Mouse (Mus musculus) megakaryocyte, embryonic 14.5 days (primary cell): ENCODE results near the gene Unc13d. TPM values are rescaled to one million over a fixed set of nuclear protein-coding genes. Genes with fewer than 3 reads are reported as not detected.
A peak's percentile ranks its signal among the peaks of the same experiment; 100 is the strongest.

ENCODE experiments used
- H3K27me3 ChIP-seq: replicated peaks from 2 replicates; pipeline ENCODE3; 2012; ENCODE audit warnings: inconsistent platforms
- H3K36me3 ChIP-seq: replicated peaks from 2 replicates; pipeline ENCODE3; 2012; ENCODE audit warnings: low read length, inconsistent platforms, mixed read lengths
- H3K4me1 ChIP-seq: 2 replicates; pipeline ENCODE4 v1.6.1; 2012; ENCODE audit warnings: inconsistent platforms
- H3K4me3 ChIP-seq: replicated peaks from 2 replicates; pipeline ENCODE3; 2012; ENCODE audit warnings: moderate library complexity, mild to moderate bottlenecking, inconsistent platforms
- H3K9me3 ChIP-seq: 2 replicates; pipeline ENCODE4 v1.6.1; 2012; ENCODE audit warnings: inconsistent platforms
- FLI1 ChIP-seq: IDR thresholded peaks from 2 replicates; pipeline ENCODE4 v1.6.1; 2012; ENCODE audit warnings: low read length, inconsistent platforms, mixed read lengths
- GATA1 ChIP-seq: IDR thresholded peaks from 3 replicates; pipeline ENCODE4 v1.6.1; 2012; ENCODE audit warnings: mixed read lengths, low read length, inconsistent platforms, borderline replicate concordance
- polyA plus RNA-seq: library from polyadenylated mRNA; stranded (reverse); fragments of >175 nt; gene quantifications from 2 replicates; pipeline ENCODE4 v1.2.3, GENCODE M21; 2012; ENCODE audit warnings: low replicate concordance; ENCODE audit not compliant: insufficient read depth

Gene Unc13d
- polyA plus RNA-seq, 1 experiment, result 221 TPM

GRCm38 (mm10) chr11:116091591-116091990 lies 13.8 kb upstream of the Unc13d start:
- TF ChIP-seq GATA1, result no peak
- TF ChIP-seq FLI1, result no peak
- H3K4me1 ChIP-seq, result peaks cover 76% of the 10 kb centered on the region
- peaks cover 11% of the 10 kb centered on the region for H3K36me3 ChIP-seq
- H3K27me3 ChIP-seq, result no peaks in the 10 kb centered on the region
- H3K9me3 ChIP-seq, result peaks cover under 1% of the 10 kb centered on the region; the same call in 1 of the 2 replicates
- peak overlapping the region; percentile 2 for H3K4me3 ChIP-seq

- Histone ChIP-seq H3K4me1 (peaks cover 77% of the 10 kb centered on the region), H3K4me3 (no peak overlapping the region), H3K27me3 (no peaks in the 10 kb centered on the region), H3K9me3 (no peaks in the 10 kb centered on the region), H3K36me3 (peaks cover 25% of the 10 kb centered on the region)
- TF ChIP-seq GATA1 (no peak), FLI1 (no peak)
Measured at GRCm38 (mm10) chr11:116089545-116089944, 11.8 kb upstream of the Unc13d start.

GRCm38 (mm10) chr11:116088741-116089394 lies 11.1 kb upstream of the Unc13d start:
- peaks cover 32% of the 10 kb centered on the region for H3K36me3 ChIP-seq
- H3K9me3 ChIP-seq, result no peaks in the 10 kb centered on the region
- H3K27me3 ChIP-seq, result no peaks in the 10 kb centered on the region
- H3K4me1 ChIP-seq, result peaks cover 78% of the 10 kb centered on the region
- no peak for TF ChIP-seq GATA1
- TF ChIP-seq FLI1, result no peak
- peak overlapping the region; percentile 80 for H3K4me3 ChIP-seq

- Histone ChIP-seq H3K4me3 (peak overlapping the region; percentile 96), H3K9me3 (no peaks in the 10 kb centered on the region), H3K4me1 (peaks cover 78% of the 10 kb centered on the region), H3K36me3 (peaks cover 39% of the 10 kb centered on the region), H3K27me3 (no peaks in the 10 kb centered on the region)
- TF ChIP-seq FLI1 (no peak), GATA1 (no peak)
Measured at GRCm38 (mm10) chr11:116088188-116088587, 10.4 kb upstream of the Unc13d start.

GRCm38 (mm10) chr11:116087194-116088130 lies 9.7 kb upstream of the Unc13d start:
- Histone ChIP-seq H3K4me1 (peaks cover 76% of the 10 kb centered on the region), H3K9me3 (no peaks in the 10 kb centered on the region), H3K36me3 (peaks cover 45% of the 10 kb centered on the region), H3K4me3 (peak overlapping the region; percentile 96), H3K27me3 (no peaks in the 10 kb centered on the region)
- no peak for TF ChIP-seq GATA1
- TF ChIP-seq FLI1, result no peak

DNA sequence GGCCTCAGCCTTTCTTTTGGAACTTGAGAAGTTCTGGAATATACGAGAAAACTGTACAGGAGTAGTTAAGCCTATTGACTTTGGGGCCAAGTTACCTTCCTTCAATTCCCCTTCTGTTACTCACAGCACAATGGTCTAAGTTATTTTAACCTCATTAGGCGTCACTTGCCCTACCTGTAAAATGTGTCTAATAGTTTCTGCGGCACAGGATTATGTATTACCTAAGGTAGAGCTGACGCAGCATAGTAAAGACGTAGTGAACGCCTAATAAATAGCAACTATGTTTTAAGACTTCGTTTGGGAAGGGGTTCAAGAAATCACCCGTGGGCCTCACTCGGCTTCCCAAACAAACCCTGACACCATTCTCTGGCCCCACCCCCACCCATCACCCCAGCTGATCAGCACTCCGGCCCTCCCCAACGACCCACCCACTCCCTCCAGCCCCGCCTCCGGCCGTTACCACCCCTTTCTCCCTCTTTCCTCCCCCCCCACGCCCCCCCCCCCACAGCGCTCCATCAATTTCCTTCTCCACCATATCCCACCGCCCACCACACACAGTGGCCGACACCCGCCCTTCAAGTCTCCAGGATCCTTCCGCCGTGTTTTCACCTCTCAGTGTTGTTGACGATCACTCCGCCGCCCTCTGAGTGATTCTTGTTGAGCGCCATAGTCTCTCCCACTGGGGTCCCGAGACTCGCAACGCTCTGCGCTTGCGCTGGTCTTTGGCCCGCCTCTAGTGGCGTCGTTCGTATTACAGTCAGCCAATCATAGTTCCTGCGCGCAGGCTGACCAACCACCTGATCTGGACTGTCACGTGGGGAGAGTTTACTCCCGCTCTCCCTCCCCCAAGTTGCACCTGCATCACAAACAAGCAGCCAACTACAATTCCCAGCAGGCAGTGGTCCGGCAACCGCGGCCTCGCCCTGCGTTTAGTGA lies 8.8 kb upstream of the Unc13d start, which contains the start of gene Wbp2:
Wbp2 (minus strand) TSS at position 738 of the 936 bp plus-strand sequence.
- Histone ChIP-seq H3K4me3 (peak within 1 kb of the TSS; percentile 96), H3K27me3 (no peaks in the 10 kb centered on the region), H3K36me3 (peaks cover 51% of the 10 kb centered on the region), H3K4me1 (peaks cover 76% of the 10 kb centered on the region), H3K9me3 (no peaks in the 10 kb centered on the region)
- no peak for TF ChIP-seq FLI1
- no peak for TF ChIP-seq GATA1

DNA sequence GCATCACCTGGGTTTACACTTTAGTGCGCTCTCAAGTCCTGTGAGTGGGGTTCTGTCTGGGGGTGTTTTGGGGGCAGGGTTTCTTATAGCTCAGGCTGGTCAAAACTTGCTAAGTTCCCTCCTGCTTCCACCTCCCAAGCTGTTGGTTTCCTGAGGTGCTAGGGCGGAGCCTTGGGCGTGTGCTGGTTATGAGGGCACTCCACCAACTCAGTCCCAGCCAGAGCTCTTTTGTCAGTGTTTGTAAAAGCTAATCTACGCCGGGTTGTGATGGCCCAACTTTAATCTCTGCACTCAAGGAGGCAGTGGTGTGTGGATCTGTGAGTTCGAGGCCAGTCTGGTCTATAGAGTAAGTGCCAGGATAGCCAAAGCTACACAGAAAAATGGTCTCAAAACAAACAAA lies 6.4 kb upstream of the Unc13d start:
- no peaks in the 10 kb centered on the region for H3K9me3 ChIP-seq
- no peaks in the 10 kb centered on the region for H3K27me3 ChIP-seq
- H3K4me1 ChIP-seq, result peaks cover 83% of the 10 kb centered on the region
- TF ChIP-seq GATA1 (no peak), FLI1 (no peak)
- peaks cover 68% of the 10 kb centered on the region for H3K36me3 ChIP-seq
- peak overlapping the region; percentile 21 for H3K4me3 ChIP-seq

DNA sequence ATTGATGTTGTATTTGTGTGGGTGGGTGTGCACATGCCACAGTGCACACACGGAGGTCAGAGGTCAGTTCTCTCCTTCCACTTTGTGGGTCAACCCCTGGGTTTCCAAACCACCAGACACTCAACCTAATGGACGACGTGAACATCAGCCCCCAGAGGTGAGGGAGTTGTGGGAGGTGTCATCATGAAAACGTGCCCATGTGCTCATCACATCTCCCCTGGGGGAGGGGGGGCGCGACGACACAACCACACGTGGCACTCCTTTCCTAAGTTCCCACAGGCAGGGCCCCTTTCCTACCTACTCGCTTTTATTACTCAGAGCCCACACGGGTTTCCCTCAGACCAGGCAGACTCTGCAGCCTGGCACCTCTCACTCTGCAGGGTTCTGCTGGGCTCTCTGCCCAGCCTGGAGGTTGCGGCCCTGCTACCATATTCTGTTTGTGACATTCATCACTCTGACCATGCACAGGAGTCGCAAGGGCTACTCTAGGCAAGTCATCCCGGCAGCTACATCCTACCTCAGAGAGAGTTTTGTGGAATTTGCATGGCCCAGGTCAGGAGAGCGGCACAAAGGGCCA lies 5.4 kb upstream of the Unc13d start:
- H3K36me3 ChIP-seq, result peaks cover 76% of the 10 kb centered on the region
- no peak for TF ChIP-seq FLI1
- no peak for TF ChIP-seq GATA1

DNA sequence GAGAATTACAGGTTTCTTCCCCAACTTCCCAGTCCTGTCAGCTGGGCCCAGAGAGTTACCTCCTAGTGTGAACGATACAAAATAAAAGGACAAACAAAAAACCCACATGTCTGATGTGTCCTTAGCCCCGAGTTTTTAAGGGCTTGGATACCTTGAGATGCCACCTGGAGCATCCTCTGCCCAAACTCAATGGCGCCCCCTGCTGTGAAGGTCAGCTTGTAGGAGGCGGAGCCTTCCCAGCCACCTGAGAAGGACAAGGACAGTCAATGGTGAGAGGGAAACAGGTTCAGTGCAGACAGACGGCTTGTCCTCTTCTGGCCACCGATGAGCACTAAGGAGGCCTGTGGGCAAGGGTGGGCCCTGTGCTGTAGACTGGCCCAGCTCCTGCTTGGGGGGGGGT lies 3.3 kb upstream of the Unc13d start:
- no peaks in the 10 kb centered on the region for H3K27me3 ChIP-seq
- H3K4me1 ChIP-seq, result peaks cover 98% of the 10 kb centered on the region
- TF ChIP-seq FLI1, result no peak
- TF ChIP-seq GATA1, result no peak
- peak overlapping the region; percentile 10 for H3K4me3 ChIP-seq
- H3K9me3 ChIP-seq, result no peaks in the 10 kb centered on the region
- H3K36me3 ChIP-seq, result peaks cover 83% of the 10 kb centered on the region

More for the DNA sequence above, 5.4 kb upstream of the Unc13d start:
- no peak overlapping the region for H3K4me3 ChIP-seq
- H3K27me3 ChIP-seq, result no peaks in the 10 kb centered on the region
- no peaks in the 10 kb centered on the region for H3K9me3 ChIP-seq
- peaks cover 84% of the 10 kb centered on the region for H3K4me1 ChIP-seq

DNA sequence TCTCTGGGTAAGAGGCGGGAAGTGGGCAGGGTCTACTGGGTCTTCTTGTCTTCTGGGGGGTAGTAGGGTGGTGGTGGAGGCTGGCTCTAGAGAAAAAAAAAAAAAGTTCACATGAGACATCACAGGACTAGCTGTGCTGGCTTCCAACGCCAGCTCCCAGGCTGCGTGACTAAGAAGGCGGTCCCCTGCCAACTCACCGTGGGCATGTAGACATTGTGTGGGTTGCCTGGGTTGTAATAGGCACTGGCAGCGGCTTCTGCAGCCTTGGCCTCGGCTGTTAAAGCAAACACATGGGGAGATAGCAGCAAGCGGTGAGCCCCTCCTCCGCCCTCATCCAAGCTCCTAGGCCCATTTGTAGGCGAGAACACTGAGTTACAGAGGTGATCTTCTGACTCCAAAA lies 1.8 kb upstream of the Unc13d start:
- Histone ChIP-seq H3K4me3 (peak overlapping the region; percentile 44), H3K9me3 (no peaks in the 10 kb centered on the region), H3K4me1 (peaks cover 98% of the 10 kb centered on the region), H3K27me3 (no peaks in the 10 kb centered on the region), H3K36me3 (peaks cover 81% of the 10 kb centered on the region)
- TF ChIP-seq FLI1 (no peak), GATA1 (no peak)
